12 mouse cellular contexts compared by ENCODE assay signal in the genomic region with DNA sequence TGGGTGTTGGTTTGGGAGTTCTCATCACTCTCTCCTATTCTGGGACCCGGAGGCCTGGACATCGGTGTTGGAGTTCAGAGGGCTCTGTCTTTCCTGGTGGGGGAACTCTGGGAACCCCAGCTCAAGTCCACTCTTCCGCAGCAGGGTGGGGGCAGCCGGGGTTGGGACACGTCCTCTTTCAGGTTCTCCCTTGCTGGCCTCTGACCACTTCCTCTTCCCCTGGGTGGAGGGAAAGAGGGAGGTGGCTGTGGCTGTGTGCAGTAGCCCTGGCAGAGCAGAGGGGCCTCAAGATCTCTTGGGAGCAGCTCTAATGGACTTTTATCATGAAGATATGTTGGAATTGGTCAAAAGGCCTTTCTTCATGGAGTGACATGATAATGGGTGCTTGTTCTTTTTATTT. TPM values are rescaled to one million over a fixed set of nuclear protein-coding genes. Genes with fewer than 3 reads are reported as not detected.
A peak's percentile ranks its signal among the peaks of the same experiment; 100 is the strongest.
DNase-seq lines count a peak whose midpoint lies in the region; ATAC-seq lines count a peak whose summit lies in the region.
"Had no signal": no experiment of that assay in that cellular context is flagged by ENCODE, and none has a peak within 500 bp of the region (broad histone marks: within the 10 kb centered on the region; RNA-seq: fewer than 3 reads in every experiment).

No protein-coding gene starts in this region.

- ATAC-seq in liver, embryonic 11.5 days (replicated peaks; ENCODE audit: low FRiP score): 0 out of 2 replicates have a peak, but pooled peaks have one; percentile 54
- no peak for ATAC-seq in kidney, embryonic 14.5 days (ENCODE audit: low FRiP score, low TSS enrichment)
- ATAC-seq: intestine, embryonic 15.5 days had no signal

- no peak overlapping the region for H3K4me2 ChIP-seq in liver, embryonic 11.5 days
- no peak overlapping the region for H3K4me2 ChIP-seq in kidney, embryonic 14.5 days (replicated peaks; ENCODE audit: low read depth, low read length)
- H3K4me2 ChIP-seq: intestine, embryonic 15.5 days; limb, embryonic 15.5 days had no signal

- H3K4me1 ChIP-seq in liver, embryonic 11.5 days (replicated peaks; ENCODE audit: control insufficient read depth, insufficient read depth, low read length): no peaks in the 10 kb centered on the region
- peaks cover 90% of the 10 kb centered on the region for H3K4me1 ChIP-seq in megakaryocyte, embryonic 14.5 days
- no peaks in the 10 kb centered on the region for H3K4me1 ChIP-seq in hindbrain, embryonic 10.5 days (replicated peaks)
- H3K4me1 ChIP-seq in kidney, embryonic 14.5 days (ENCODE audit: control insufficient read depth, insufficient read depth, low read length): no peaks in the 10 kb centered on the region
- H3K4me1 ChIP-seq: intestine, embryonic 15.5 days; limb, embryonic 15.5 days had no signal

- no peaks in the 10 kb centered on the region for H3K9me3 ChIP-seq in liver, embryonic 11.5 days (ENCODE audit: control insufficient read depth, low read length)
- H3K9me3 ChIP-seq in megakaryocyte, embryonic 14.5 days: 0 out of 2 replicates have a peak, but pooled peaks cover 5% of the 10 kb centered on the region
- H3K9me3 ChIP-seq in hindbrain, embryonic 10.5 days: no peaks in the 10 kb centered on the region
- peaks cover 3% of the 10 kb centered on the region; the same call in 1 of the 2 replicates for H3K9me3 ChIP-seq in kidney, embryonic 14.5 days (ENCODE audit: control insufficient read depth, low read length)
- H3K9me3 ChIP-seq: intestine, embryonic 15.5 days; limb, embryonic 15.5 days had no signal

- DNase-seq in thymus, postnatal 4 days: peak; percentile 28
- no peak for DNase-seq in thymus, adult 18-20 months
- no peak for DNase-seq in liver, embryonic 11.5 days (ENCODE audit: low spot score)
- no peak for DNase-seq in embryo, embryonic 10.5 days (ENCODE audit: low spot score)
- DNase-seq in hindbrain, embryonic 10.5 days (ENCODE audit: low spot score): no peak
- DNase-seq: adrenal gland, postnatal 25 days; cerebellum, postnatal 14 days had no signal

- H3K9ac ChIP-seq in liver, embryonic 11.5 days (ENCODE audit: low read depth, low read length): no peak overlapping the region
- H3K9ac ChIP-seq in kidney, embryonic 14.5 days (ENCODE audit: low read depth, low read length): no peak overlapping the region
- H3K9ac ChIP-seq: intestine, embryonic 15.5 days; limb, embryonic 15.5 days had no signal

- 32% methylated on average over 5 of the region's 5 CpGs for WGBS in liver, embryonic 11.5 days
- 84% methylated on average over 5 of the region's 5 CpGs for WGBS in hindbrain, embryonic 10.5 days
- 76% methylated on average over 5 of the region's 5 CpGs for WGBS in kidney, embryonic 14.5 days

- no peaks in the 10 kb centered on the region for H3K27me3 ChIP-seq in liver, embryonic 11.5 days (replicated peaks; ENCODE audit: control insufficient read depth, insufficient read depth, low read length)
- no peaks in the 10 kb centered on the region for H3K27me3 ChIP-seq in megakaryocyte, embryonic 14.5 days (replicated peaks)
- no peaks in the 10 kb centered on the region for H3K27me3 ChIP-seq in hindbrain, embryonic 10.5 days (ENCODE audit: insufficient read depth, poor library complexity, severe bottlenecking)
- no peaks in the 10 kb centered on the region for H3K27me3 ChIP-seq in kidney, embryonic 14.5 days (ENCODE audit: control insufficient read depth, insufficient read depth, low read length)
- H3K27me3 ChIP-seq: intestine, embryonic 15.5 days; limb, embryonic 15.5 days had no signal

- no peak overlapping the region for H3K27ac ChIP-seq in liver, embryonic 11.5 days (ENCODE audit: low read depth, low read length)
- H3K27ac ChIP-seq in hindbrain, embryonic 10.5 days: no peak overlapping the region
- no peak overlapping the region for H3K27ac ChIP-seq in kidney, embryonic 14.5 days (ENCODE audit: low read depth, low read length)
- H3K27ac ChIP-seq: intestine, embryonic 15.5 days; limb, embryonic 15.5 days had no signal

- no peaks in the 10 kb centered on the region for H3K36me3 ChIP-seq in liver, embryonic 11.5 days (ENCODE audit: control insufficient read depth, insufficient read depth, low read length)
- peaks cover 10% of the 10 kb centered on the region for H3K36me3 ChIP-seq in megakaryocyte, embryonic 14.5 days (replicated peaks; ENCODE audit: low read length)
- H3K36me3 ChIP-seq in hindbrain, embryonic 10.5 days: no peaks in the 10 kb centered on the region
- H3K36me3 ChIP-seq in kidney, embryonic 14.5 days (ENCODE audit: control insufficient read depth, insufficient read depth, low read length): no peaks in the 10 kb centered on the region
- H3K36me3 ChIP-seq: intestine, embryonic 15.5 days; limb, embryonic 15.5 days had no signal

- no peak overlapping the region for H3K4me3 ChIP-seq in liver, embryonic 11.5 days (ENCODE audit: low read depth, low read length)
- peak overlapping the region; percentile 85 for H3K4me3 ChIP-seq in megakaryocyte, embryonic 14.5 days (replicated peaks)
- H3K4me3 ChIP-seq in hindbrain, embryonic 10.5 days: no peak overlapping the region
- no peak overlapping the region for H3K4me3 ChIP-seq in kidney, embryonic 14.5 days (ENCODE audit: low read length)
- H3K4me3 ChIP-seq: erythroblast, embryonic 14.5 days; intestine, embryonic 15.5 days; limb, embryonic 15.5 days had no signal

RNA-seq across cellular contexts. Expression of a gene that starts 16.3 kb away (rescaled TPM):
- 14.8 and 17.4 TPM in 2 replicates for polyA plus RNA-seq in liver, embryonic 11.5 days (2014; fragmentation: Nextera tagmentation; extraction: Ambion mirVana)
- polyA plus RNA-seq in megakaryocyte, embryonic 14.5 days (2012; ENCODE audit: insufficient read depth, low replicate concordance): 36.0 and 76.6 TPM in 2 replicates
- polyA plus RNA-seq in hindbrain, embryonic 10.5 days (2016; fragmentation: Nextera tagmentation; extraction: Ambion mirVana): 3.7 and 5.0 TPM in 2 replicates
- polyA plus RNA-seq in kidney, embryonic 14.5 days (2014; fragmentation: Nextera tagmentation; extraction: Ambion mirVana): 2.6 and 5.0 TPM in 2 replicates
